Mouse (Mus musculus) lung, embryonic 15.5 days (tissue): ENCODE measurements at regions not wholly inside any gene's neighbourhood (a gene's known extent, or its start where the extent isn't known, plus 50 kb on each side); places are given as distances from the start of the nearest gene placed in this dataset.
"Not testable (repeated sequence)": the region's sequence is repeated elsewhere in the genome, so short reads cannot be mapped to it uniquely, and the experiment has no call there.

Experiments
- ATAC-seq: fragments of 200-750 bp; cut with Nextera tagmentation; 2 replicates; pipeline ENCODE4 v1.8.0; 2017; ENCODE audit warnings: moderate number of reproducible peaks, borderline replicate concordance; ENCODE audit not compliant: low FRiP score, low TSS enrichment; ENCODE audit errors: extremely low read depth
- H3K27ac ChIP-seq: fragments of 300-500 bp; sonication (generic); 2 replicates; pipeline ENCODE4 v1.5.1; 2015; ENCODE audit warnings: moderate library complexity, mild to moderate bottlenecking, inconsistent platforms
- H3K27me3 ChIP-seq: fragments of 300-500 bp; sonication (generic); 2 replicates; pipeline ENCODE4 v1.6.1; 2015; ENCODE audit warnings: inconsistent platforms
- H3K36me3 ChIP-seq: fragments of 300-500 bp; sonication (generic); 2 replicates; pipeline ENCODE4 v1.6.1; 2015; ENCODE audit warnings: inconsistent platforms
- H3K4me1 ChIP-seq: fragments of 300-500 bp; sonication (generic); 2 replicates; pipeline ENCODE4 v1.6.1; 2015; ENCODE audit warnings: inconsistent platforms
- H3K4me2 ChIP-seq: fragments of 300-500 bp; sonication (generic); 2 replicates; pipeline ENCODE4 v1.6.1; 2015; ENCODE audit warnings: inconsistent platforms, mild to moderate bottlenecking, moderate library complexity
- H3K4me3 ChIP-seq: fragments of 300-500 bp; sonication (generic); 2 replicates; pipeline ENCODE4 v1.5.1; 2015; ENCODE audit warnings: mild to moderate bottlenecking, inconsistent platforms
- H3K9ac ChIP-seq: fragments of 300-500 bp; sonication (generic); 2 replicates; pipeline ENCODE4 v1.6.1; 2015; ENCODE audit warnings: inconsistent platforms
- H3K9me3 ChIP-seq: fragments of 300-500 bp; sonication (generic); 2 replicates; pipeline ENCODE4 v1.6.1; 2016; ENCODE audit warnings: inconsistent platforms
- WGBS: fragments of 180-500 bp; shearing (Covaris S2); methylation state at CpG from one replicate; pipeline ENCODE4 v1.1.7; 2015; 5-methylcytosine and 5-hydroxymethylcytosine counted together

DNA sequence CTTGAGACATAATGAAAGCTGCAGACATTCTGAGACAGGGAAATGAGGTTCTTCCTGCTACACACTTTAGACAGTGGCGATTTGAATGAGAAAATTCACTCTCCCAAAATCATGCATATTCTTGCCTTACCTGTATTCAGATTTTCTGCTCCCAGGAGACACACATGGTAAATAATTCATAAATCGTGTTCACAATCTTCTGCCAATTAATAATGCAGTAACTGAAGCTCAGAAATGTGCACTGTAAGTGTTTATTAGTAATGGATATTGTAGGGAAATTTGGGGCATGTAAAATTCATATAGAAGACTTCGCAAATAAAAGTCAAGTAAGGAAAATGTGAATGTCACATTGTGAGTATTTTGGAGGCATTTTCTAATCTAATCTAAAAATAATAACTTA lies 830.2 kb downstream of the Rab28 start:
- Histone ChIP-seq H3K27me3 (no peaks in the 10 kb centered on the region), H3K36me3 (no peaks in the 10 kb centered on the region), H3K4me2 (no peak overlapping the region), H3K9me3 (no peaks in the 10 kb centered on the region), H3K4me1 (no peaks in the 10 kb centered on the region), H3K9ac (no peak overlapping the region), H3K27ac (no peak overlapping the region), H3K4me3 (no peak overlapping the region)
- no peak for ATAC-seq
- WGBS: 60% methylated on average over 3 of the region's 3 CpGs

DNA sequence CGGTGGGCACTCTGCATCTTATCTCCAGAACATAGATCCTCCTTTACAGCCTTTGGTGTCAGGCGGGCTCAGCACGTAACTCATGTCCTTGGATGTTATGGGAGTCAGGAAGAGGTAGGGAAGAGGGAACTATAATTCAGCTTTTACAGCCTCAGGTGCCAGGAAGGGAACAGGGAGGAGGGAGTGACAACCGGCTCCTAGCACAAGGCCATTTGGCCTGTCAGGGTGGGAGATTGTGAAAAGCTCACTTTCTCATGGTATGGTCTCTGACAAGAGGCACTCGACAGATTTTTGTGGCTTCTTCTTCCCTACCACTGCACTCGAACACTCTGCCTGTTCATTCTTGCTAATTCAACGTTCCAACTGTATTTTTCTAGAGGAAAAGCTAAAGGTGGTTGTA lies 845.6 kb downstream of the Rab28 start:
- ATAC-seq, H3K27ac ChIP-seq, H3K27me3 ChIP-seq, H3K4me1 ChIP-seq, H3K36me3 ChIP-seq, H3K4me2 ChIP-seq, H3K9me3 ChIP-seq, H3K4me3 ChIP-seq, H3K9ac ChIP-seq: not testable (repeated sequence)
- 84% methylated on average over 7 of the region's 7 CpGs for WGBS
